Mouse (Mus musculus) kidney, postnatal 0 days (tissue): ENCODE results near the gene Sugct. TPM values are rescaled to one million over a fixed set of nuclear protein-coding genes. Genes with fewer than 3 reads are reported as not detected.
"Not testable (repeated sequence)": the region's sequence is repeated elsewhere in the genome, so short reads cannot be mapped to it uniquely, and the experiment has no call there.

Experiments used
- ATAC-seq: fragments of 200-750 bp; cut with Nextera tagmentation; replicated peaks from 2 replicates; pipeline ENCODE4 v1.8.0; 2017; ENCODE audit warnings: low read depth, moderate number of reproducible peaks, moderate TSS enrichment, moderate library complexity; ENCODE audit not compliant: low FRiP score
- DNase-seq: peaks from one replicate; pipeline ENCODE4 v3.0.0-alpha.2; 2016; ENCODE audit warnings: low spot score
- H3K27ac ChIP-seq: fragments of 300-500 bp; sonication (generic); 2 replicates; pipeline ENCODE4 v1.5.1; 2014; ENCODE audit warnings: mild to moderate bottlenecking
- H3K27me3 ChIP-seq: fragments of 300-500 bp; sonication (generic); 2 replicates; pipeline ENCODE4 v1.6.1; 2014; ENCODE audit warnings: low read length, mixed read lengths; ENCODE audit not compliant: insufficient read depth
- H3K36me3 ChIP-seq: fragments of 300-500 bp; sonication (generic); 2 replicates; pipeline ENCODE4 v1.6.1; 2014; ENCODE audit warnings: low read length, mixed read lengths; ENCODE audit not compliant: insufficient read depth
- H3K4me1 ChIP-seq: fragments of 300-500 bp; sonication (generic); replicated peaks from 2 replicates; pipeline ENCODE4 v1.6.1; 2014; ENCODE audit warnings: antibody characterized with exemption, low read length, mixed read lengths; ENCODE audit not compliant: insufficient read depth
- H3K4me2 ChIP-seq: fragments of 300-500 bp; sonication (generic); 2 replicates; pipeline ENCODE4 v1.6.1; 2014; ENCODE audit warnings: mild to moderate bottlenecking, low read length, moderate library complexity, mixed read lengths
- H3K4me3 ChIP-seq: fragments of 300-500 bp; sonication (generic); replicated peaks from 2 replicates; pipeline ENCODE4 v1.5.1; 2014; ENCODE audit warnings: low read depth, low read length
- H3K9ac ChIP-seq: fragments of 300-500 bp; sonication (generic); 2 replicates; pipeline ENCODE4 v1.6.1; 2014; ENCODE audit warnings: low read depth, low read length
- H3K9me3 ChIP-seq: fragments of 300-500 bp; sonication (generic); replicated peaks from 2 replicates; pipeline ENCODE4 v1.6.1; 2016; ENCODE audit warnings: low read length, inconsistent platforms, mixed read lengths
- CTCF ChIP-seq: IDR thresholded peaks from 2 replicates; pipeline ENCODE4 v1.5.1; 2016; ENCODE audit warnings: antibody characterized with exemption, low read depth, mild to moderate bottlenecking, moderate library complexity
- WGBS: fragments of 180-500 bp; shearing (Covaris S2); extraction: QIAGEN DNeasy Blood & Tissue Kit; methylation state at CpG from one replicate; pipeline ENCODE4 v1.1.7; 2014; 5-methylcytosine and 5-hydroxymethylcytosine counted together
- polyA plus RNA-seq: library from polyadenylated mRNA; unstranded; fragments of >200 nt; fragmentation: Nextera tagmentation; extraction: Ambion mirVana; gene quantifications from 2 replicates; pipeline ENCODE4 v1.2.1, GENCODE M21; 2015

Gene Sugct
- polyA plus RNA-seq, 1 experiment from 2014 or later, result 33.1 TPM

DNA sequence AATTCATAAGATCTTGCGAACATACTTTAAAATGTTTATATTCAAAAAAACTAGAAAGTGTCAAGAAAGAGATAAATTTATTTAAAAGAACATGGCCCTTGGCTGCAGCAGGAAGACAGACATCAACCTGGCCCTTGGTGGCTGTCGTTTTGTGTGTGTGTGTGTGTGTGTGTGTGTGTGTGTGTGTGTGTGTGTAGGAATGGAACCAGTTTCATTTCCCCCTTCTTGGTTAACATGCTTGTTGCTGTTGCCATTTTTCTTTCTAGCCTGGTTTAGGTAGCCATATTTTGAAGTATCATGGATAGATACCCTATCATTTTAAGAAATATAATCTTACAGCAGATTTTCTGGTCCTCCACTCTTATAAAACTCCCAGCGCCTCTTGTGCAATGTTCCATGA, 136.0 kb downstream of the Sugct start:
- H3K9me3 ChIP-seq, result no peaks in the 10 kb centered on the region
- WGBS, result 90% methylated on average over 3 of the region's 3 CpGs
- no peak overlapping the region for H3K9ac ChIP-seq
- DNase-seq (no peak), ATAC-seq (no peak)
- H3K27ac ChIP-seq, result no peak overlapping the region
- H3K4me3 ChIP-seq, result no peak overlapping the region
- H3K4me2 ChIP-seq, result no peak overlapping the region
- H3K4me1 ChIP-seq, result no peaks in the 10 kb centered on the region
- no peaks in the 10 kb centered on the region for H3K27me3 ChIP-seq
- H3K36me3 ChIP-seq, result no peaks in the 10 kb centered on the region
- TF ChIP-seq CTCF, result no peak

DNA sequence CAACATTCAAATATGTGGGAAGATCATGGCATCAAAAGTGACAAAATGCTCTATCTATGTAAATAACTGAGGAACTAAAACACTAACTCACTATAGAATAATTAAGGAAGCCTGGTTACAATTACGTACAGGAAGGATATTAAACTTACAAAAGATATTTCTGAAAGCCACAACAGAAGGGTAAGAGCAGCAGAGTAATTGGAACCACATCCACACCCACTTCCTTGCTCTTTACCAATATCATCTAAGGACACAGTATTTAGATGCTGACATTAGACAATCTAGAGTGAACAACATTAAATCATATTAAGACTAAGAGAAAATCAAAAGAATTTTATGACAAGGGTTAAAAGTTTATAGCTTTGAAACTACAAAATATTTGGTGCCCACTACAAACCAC, 159.0 kb downstream of the Sugct start:
- H3K4me2 ChIP-seq, result no peak overlapping the region
- no peaks in the 10 kb centered on the region for H3K27me3 ChIP-seq
- H3K4me3 ChIP-seq, result no peak overlapping the region
- WGBS, result 63% methylated on average over 1 of the region's 1 CpGs
- ATAC-seq (no peak), DNase-seq (no peak)
- no peak for TF ChIP-seq CTCF
- H3K27ac ChIP-seq, result no peak overlapping the region
- H3K4me1 ChIP-seq, result no peaks in the 10 kb centered on the region
- H3K9me3 ChIP-seq, result no peaks in the 10 kb centered on the region
- H3K36me3 ChIP-seq, result no peaks in the 10 kb centered on the region
- no peak overlapping the region for H3K9ac ChIP-seq

DNA sequence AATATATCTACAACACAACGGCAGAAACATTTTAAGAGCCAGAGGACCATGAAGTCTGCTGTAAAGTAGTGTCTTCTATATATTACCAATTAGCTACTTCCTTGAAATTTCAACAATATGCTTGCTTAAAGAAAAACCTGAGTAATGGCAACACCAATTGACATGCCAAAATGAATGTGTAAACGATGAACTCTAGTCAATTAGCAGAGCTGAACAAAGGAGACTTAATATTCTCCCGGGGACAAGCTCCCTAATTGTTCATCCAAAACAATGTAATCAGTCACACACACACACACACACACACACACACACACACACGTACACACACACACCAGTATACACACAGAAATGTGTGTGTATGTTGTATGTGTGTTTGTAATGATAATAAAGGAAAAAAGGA, 160.5 kb downstream of the Sugct start:
- Histone ChIP-seq H3K27ac (no peak overlapping the region), H3K9ac (no peak overlapping the region), H3K4me1 (no peaks in the 10 kb centered on the region), H3K4me3 (no peak overlapping the region), H3K4me2 (no peak overlapping the region), H3K36me3 (no peaks in the 10 kb centered on the region), H3K9me3 (no peaks in the 10 kb centered on the region), H3K27me3 (no peaks in the 10 kb centered on the region)
- 67% methylated on average over 4 of the region's 4 CpGs for WGBS
- DNase-seq (no peak), ATAC-seq (no peak)
- no peak for TF ChIP-seq CTCF

DNA sequence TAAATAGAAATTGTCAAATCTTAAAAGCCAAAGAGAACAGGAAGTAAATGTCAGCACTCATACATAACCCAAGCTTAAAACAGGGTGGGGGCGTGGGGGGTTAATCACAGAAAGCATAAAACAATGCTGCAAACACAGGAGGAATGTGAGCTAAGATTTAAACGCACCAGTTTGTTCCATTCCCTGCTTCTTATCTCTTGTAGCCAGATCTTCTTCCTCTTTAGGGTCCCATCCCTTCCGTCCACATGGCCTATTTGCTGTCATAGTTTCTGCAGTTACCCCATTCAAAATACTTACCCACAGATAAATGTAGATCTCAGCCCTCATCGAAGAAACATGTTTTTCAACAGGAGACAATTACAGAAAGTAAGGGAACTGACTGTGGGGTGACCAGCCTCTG, 160.9 kb downstream of the Sugct start:
- no peak overlapping the region for H3K9ac ChIP-seq
- H3K4me2 ChIP-seq, result no peak overlapping the region
- ATAC-seq, result no peak
- no peaks in the 10 kb centered on the region for H3K4me1 ChIP-seq
- no peaks in the 10 kb centered on the region for H3K36me3 ChIP-seq
- no peaks in the 10 kb centered on the region for H3K27me3 ChIP-seq
- H3K27ac ChIP-seq, result no peak overlapping the region
- H3K9me3 ChIP-seq, result no peaks in the 10 kb centered on the region
- no peak for TF ChIP-seq CTCF
- WGBS, result 52% methylated on average over 4 of the region's 4 CpGs
- peak; percentile 15 for DNase-seq
- H3K4me3 ChIP-seq, result no peak overlapping the region

DNA sequence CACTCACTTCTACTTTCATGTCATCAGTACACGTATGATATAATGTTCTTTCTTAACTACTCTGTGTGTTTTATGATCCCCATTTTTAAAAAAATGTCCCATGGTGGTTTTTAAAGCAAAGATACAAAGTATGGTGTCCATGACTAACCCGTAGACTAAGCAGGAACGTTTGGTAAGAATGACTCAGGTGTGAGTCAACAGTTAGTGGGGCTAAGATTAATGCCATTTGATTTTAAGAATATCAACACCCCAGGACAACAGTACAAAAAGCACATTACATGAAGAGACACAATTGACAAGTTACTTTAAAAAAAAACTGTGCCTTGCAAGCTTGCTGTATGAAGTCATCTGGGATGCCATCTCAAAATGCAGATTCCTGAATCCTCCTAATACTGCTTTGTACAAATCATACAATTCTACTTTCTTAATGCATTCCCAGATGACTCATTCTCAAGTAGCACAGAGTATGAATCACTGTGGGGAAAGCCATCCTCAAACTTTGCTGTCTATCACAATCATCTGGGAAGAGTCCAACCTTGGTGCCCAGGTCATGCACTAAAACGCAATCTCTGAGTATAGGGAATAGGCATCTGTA, 184.1 kb downstream of the Sugct start:
- H3K9ac ChIP-seq, result no peak overlapping the region
- no peak overlapping the region for H3K4me3 ChIP-seq
- H3K9me3 ChIP-seq, result no peaks in the 10 kb centered on the region
- no peak for ATAC-seq
- TF ChIP-seq CTCF, result no peak
- no peaks in the 10 kb centered on the region for H3K36me3 ChIP-seq
- H3K27me3 ChIP-seq, result no peaks in the 10 kb centered on the region
- H3K27ac ChIP-seq, result no peak overlapping the region
- no peak overlapping the region for H3K4me2 ChIP-seq
- WGBS, result 69% methylated on average over 4 of the region's 4 CpGs
- H3K4me1 ChIP-seq, result no peaks in the 10 kb centered on the region
- no peak for DNase-seq

DNA sequence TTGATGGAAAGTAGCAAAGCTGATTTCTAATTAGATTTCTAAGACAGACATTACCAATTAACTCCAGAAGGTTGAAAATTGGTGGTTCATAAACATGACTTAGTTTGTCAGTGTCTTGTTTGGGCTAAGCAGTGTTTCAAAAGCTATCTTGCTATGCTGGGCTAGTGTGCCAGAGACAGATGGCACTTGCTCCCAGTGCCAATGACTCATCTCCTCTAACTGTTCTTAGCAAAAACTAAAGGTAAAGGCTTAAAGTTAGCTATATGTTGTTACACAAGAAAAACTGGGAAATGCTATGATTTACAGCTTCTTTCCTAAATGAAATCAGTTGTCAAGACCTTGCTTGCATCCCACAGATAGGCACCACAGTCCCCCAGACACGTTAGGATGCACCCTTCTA, 200.4 kb downstream of the Sugct start:
- Histone ChIP-seq H3K27me3 (no peaks in the 10 kb centered on the region), H3K9me3 (no peaks in the 10 kb centered on the region), H3K4me1 (no peaks in the 10 kb centered on the region), H3K4me2 (no peak overlapping the region), H3K27ac (no peak overlapping the region), H3K4me3 (no peak overlapping the region), H3K36me3 (no peaks in the 10 kb centered on the region), H3K9ac (no peak overlapping the region)
- ATAC-seq, result no peak
- 46% methylated on average over 1 of the region's 1 CpGs for WGBS
- no peak for TF ChIP-seq CTCF
- DNase-seq, result no peak

DNA sequence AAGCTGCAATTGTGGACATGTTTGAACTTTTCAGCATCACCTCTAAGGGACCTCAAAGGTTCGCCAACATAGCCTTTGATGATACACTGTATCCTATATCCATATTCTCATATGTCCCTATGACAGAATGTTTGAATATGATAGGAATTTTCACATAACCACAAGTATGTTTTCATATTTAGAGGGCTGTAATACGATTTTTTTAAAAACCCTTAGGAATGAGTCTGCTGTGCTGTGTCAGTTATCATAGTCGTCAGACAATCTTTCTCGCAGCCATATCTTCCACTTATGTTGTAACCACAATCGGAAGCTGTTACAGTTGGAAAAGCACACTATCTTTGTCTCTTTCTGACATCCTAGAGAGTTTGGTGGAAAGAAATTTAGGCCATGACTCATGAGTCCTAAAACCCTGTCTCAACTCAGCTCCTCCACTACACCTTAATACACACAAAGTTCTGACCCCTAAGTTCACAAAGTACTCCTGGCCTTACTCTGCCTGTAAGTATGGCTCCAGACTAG, 201.2 kb downstream of the Sugct start:
- no peak for TF ChIP-seq CTCF
- Histone ChIP-seq H3K9ac (no peak overlapping the region), H3K4me2 (no peak overlapping the region), H3K27me3 (no peaks in the 10 kb centered on the region), H3K4me3 (no peak overlapping the region), H3K9me3 (no peaks in the 10 kb centered on the region), H3K27ac (no peak overlapping the region), H3K36me3 (no peaks in the 10 kb centered on the region), H3K4me1 (no peaks in the 10 kb centered on the region)
- ATAC-seq (no peak), DNase-seq (no peak)
- 82% methylated on average over 5 of the region's 5 CpGs for WGBS

DNA sequence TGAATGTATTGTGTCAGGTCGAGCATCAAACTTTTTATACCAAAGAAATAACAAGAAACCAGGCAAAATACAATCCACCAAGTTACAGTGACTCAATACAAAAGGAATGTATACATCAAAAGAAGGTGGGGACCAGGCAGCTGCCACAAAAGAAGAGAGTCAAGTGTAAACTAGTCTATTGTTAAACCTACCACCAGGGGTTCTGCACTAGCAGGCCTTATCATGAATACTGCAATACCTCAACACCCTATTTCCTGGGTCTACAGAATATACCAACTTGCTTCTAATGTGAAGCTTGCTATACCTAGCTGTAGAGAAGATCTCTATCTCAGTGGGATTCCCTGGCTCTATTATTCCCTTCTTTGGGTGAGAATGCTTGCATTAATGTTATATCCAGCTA, 237.4 kb downstream of the Sugct start:
- H3K9me3 ChIP-seq, H3K27me3 ChIP-seq, H3K4me1 ChIP-seq, H3K9ac ChIP-seq, DNase-seq, H3K27ac ChIP-seq, H3K4me3 ChIP-seq, H3K4me2 ChIP-seq, ATAC-seq, H3K36me3 ChIP-seq: not testable (repeated sequence)
- 48% methylated on average over 1 of the region's 1 CpGs for WGBS
